Mouse (Mus musculus): ENCODE results near the gene Ftcd. TPM values are rescaled to one million over a fixed set of nuclear protein-coding genes. Genes with fewer than 3 reads are reported as not detected.

The Ftcd gene
- total RNA-seq, 2 experiments from 2014 or later = not detected

GRCm38 (mm10) chr10:76596338-76596737, 20.9 kb downstream of the Ftcd start:
- DNase-seq (ENCODE audit: low spot score) = no peak
- intact Hi-C loops (cut with DNase I) = no loop called here

- no peak for DNase-seq (ENCODE audit: low spot score)
- intact Hi-C loops (cut with DNase I) = no loop called here
Measured at GRCm38 (mm10) chr10:76602690-76603089, 27.2 kb downstream of the Ftcd start.

GRCm38 (mm10) chr10:76612473-76612872, 37.0 kb downstream of the Ftcd start:
- no peak for DNase-seq (ENCODE audit: low spot score)
- intact Hi-C loops (cut with DNase I) = no loop called here

GRCm38 (mm10) chr10:76622411-76622810, 47.0 kb downstream of the Ftcd start:
- no peak for DNase-seq (ENCODE audit: low spot score)
- intact Hi-C loops (cut with DNase I) = loop anchor here (2.0 kb wide), 1 partner anchor 112 kb away; no protein-coding TSS in a partner anchor

GRCm38 (mm10) chr10:76622928-76623680, 47.7 kb downstream of the Ftcd start, which contains the start of gene Col6a2:
TSS of gene Col6a2 (minus strand) at chr10:76623630.
- peak; percentile 90 for DNase-seq (ENCODE audit: low spot score)
- intact Hi-C loops (cut with DNase I) = loop anchor here (2.0 kb wide), 1 partner anchor 112 kb away; no protein-coding TSS in a partner anchor

- no peak for DNase-seq (ENCODE audit: low spot score)
- intact Hi-C loops (cut with DNase I) = loop anchor here (2.0 kb wide), 1 partner anchor 111 kb away; no protein-coding TSS in a partner anchor
Measured at GRCm38 (mm10) chr10:76623734-76624133, 48.3 kb downstream of the Ftcd start.

GRCm38 (mm10) chr10:76624903-76625302, 49.5 kb downstream of the Ftcd start:
- no peak for DNase-seq (ENCODE audit: low spot score)
- intact Hi-C loops (cut with DNase I) = no loop called here

- intact Hi-C loops (cut with DNase I) = no loop called here
Measured at GRCm38 (mm10) chr10:76627714-76628113, 52.3 kb downstream of the Ftcd start.

GRCm38 (mm10) chr10:76630657-76631056, 55.2 kb downstream of the Ftcd start:
- no peak for DNase-seq (ENCODE audit: low spot score)
- intact Hi-C loops (cut with DNase I) = no loop called here

More at GRCm38 (mm10) chr10:76627714-76628113, 52.3 kb downstream of the Ftcd start:
- no peak for DNase-seq (ENCODE audit: low spot score)

- no peak for DNase-seq (ENCODE audit: low spot score)
- intact Hi-C loops (cut with DNase I) = no loop called here
Measured at GRCm38 (mm10) chr10:76632630-76633029, 57.2 kb downstream of the Ftcd start.

GRCm38 (mm10) chr10:76634094-76634571, 58.7 kb downstream of the Ftcd start:
- intact Hi-C loops (cut with DNase I) = no loop called here
- no peak for DNase-seq (ENCODE audit: low spot score)

- intact Hi-C loops (cut with DNase I) = no loop called here
- DNase-seq (ENCODE audit: low spot score) = no peak
Measured at GRCm38 (mm10) chr10:76634584-76634983, 59.1 kb downstream of the Ftcd start.

- intact Hi-C loops (cut with DNase I) = no loop called here
- DNase-seq (ENCODE audit: low spot score) = peak; percentile 59
Measured at GRCm38 (mm10) chr10:76636026-76636425, 60.6 kb downstream of the Ftcd start.

GRCm38 (mm10) chr10:76636601-76637000, 61.2 kb downstream of the Ftcd start:
- no peak for DNase-seq (ENCODE audit: low spot score)
- intact Hi-C loops (cut with DNase I) = no loop called here

Other genes starting within 250 kb of the Ftcd start
- gene Dip2a, start 230.4 kb upstream of the Ftcd start, total RNA-seq (2021) = 10 to 100 TPM; 12.5 TPM
- not detected for gene AC141477.1, start 135.2 kb upstream of the Ftcd start, total RNA-seq (2021)
- gene Pcnt, start 132.9 kb upstream of the Ftcd start, total RNA-seq (2021) = 10 to 100 TPM; 38.1 to 47.4 TPM
- under 1 TPM in 1 of 2 experiments, not detected in 1; 0.26 TPM for gene 2610028H24Rik, start 126.6 kb upstream of the Ftcd start, total RNA-seq (2021)
- gene Mcm3ap, start 106.7 kb upstream of the Ftcd start, total RNA-seq (2021) = 10 to 100 TPM; 22.8 to 27.1 TPM
- 1 to 10 TPM; 3.5 to 4.2 TPM for gene Ybey, start 106.5 kb upstream of the Ftcd start, total RNA-seq (2021)
- gene Lss, start 44.1 kb upstream of the Ftcd start, total RNA-seq (2021) = 1 to 10 TPM; 7.3 to 7.4 TPM
- gene Spatc1l, start 13.4 kb upstream of the Ftcd start, total RNA-seq (2021) = not detected
- gene Col6a2, start 48.0 kb downstream of the Ftcd start, total RNA-seq (2021) = 100 to 1,000 TPM in 1 of 2 experiments, 10 to 100 TPM in 1; 94.0 to 106 TPM
- 10 to 100 TPM; 83.0 to 93.0 TPM for gene Col6a1, start 150.5 kb downstream of the Ftcd start, total RNA-seq (2021)